Mouse (Mus musculus) urinary bladder, postnatal 10 days (tissue): Measurements from ENCODE around the gene Myh9.
"Not testable (repeated sequence)": the region's sequence is repeated elsewhere in the genome, so short reads cannot be mapped to it uniquely, and the experiment has no call there.

ENCODE experiments used
- DNase-seq: peaks from one replicate; pipeline ENCODE4 v3.0.0; 2022; ENCODE audit warnings: low spot score

The Myh9 gene

DNA sequence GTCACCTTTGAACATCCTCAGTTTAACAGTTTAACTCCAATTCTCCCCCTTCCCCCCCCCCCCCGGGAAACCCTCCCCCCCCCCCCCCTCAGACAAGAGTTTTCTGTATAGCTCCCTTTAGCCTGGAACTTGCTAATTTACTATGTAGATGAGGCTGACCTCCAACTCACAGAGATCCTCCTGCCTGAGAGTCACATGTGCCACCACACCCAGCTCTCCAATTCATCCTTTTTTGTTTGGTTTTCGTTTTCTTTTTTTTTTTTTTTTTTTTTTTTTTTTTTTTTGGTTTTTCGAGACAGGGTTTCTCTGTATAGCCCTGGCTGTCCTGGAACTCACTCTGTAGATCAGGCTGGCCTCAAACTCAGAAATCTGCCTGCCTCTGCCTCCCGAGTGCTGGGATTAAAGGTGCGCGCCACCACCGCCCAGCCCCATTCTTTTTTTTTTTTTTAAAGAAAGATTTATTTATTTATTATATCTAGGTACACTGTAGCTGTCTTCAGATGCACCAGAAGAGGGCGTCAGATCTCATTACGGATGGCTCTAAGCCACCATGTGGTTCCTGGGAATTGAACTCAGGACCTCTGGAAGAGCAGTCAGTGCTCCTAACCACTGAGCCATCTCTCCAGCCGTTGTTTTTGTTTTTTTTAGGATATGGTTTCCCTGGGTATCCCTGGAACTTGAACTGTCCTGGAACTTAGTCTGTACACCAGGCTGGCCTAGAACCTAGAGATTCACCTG, 25.4 kb upstream of the Myh9 start:
- not testable (repeated sequence) for DNase-seq

DNA sequence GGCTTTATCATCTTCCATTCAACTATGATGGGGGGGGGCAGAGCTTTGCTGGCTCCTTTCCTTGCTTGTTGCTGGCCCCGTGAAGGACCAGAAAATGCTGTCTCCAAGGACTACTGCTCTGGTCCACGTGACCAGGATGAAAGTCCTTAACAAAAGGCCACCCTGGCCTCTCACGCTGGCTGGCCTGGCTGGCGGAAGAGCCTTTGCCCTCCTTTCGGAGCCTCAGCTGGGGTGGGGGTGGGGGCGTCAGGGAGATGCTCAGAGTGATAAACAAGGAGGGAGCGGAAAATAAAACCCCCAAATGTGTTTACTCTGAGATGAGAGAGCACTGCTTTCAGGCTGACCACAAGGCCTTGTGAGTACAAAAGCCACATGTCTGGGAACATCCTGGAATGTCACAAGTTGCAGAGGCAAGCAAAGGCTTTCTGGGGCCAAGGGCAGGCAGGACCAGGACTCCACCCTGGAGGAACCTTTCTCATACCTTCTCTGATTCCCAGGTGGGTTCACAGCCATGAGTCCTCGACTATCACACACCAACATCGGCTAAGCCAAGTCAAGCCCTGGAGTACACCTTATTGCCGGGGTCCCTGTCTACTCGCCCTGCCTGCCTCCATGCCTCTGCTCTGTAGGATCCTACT, 24.7 kb upstream of the Myh9 start:
- no peak for DNase-seq

DNA sequence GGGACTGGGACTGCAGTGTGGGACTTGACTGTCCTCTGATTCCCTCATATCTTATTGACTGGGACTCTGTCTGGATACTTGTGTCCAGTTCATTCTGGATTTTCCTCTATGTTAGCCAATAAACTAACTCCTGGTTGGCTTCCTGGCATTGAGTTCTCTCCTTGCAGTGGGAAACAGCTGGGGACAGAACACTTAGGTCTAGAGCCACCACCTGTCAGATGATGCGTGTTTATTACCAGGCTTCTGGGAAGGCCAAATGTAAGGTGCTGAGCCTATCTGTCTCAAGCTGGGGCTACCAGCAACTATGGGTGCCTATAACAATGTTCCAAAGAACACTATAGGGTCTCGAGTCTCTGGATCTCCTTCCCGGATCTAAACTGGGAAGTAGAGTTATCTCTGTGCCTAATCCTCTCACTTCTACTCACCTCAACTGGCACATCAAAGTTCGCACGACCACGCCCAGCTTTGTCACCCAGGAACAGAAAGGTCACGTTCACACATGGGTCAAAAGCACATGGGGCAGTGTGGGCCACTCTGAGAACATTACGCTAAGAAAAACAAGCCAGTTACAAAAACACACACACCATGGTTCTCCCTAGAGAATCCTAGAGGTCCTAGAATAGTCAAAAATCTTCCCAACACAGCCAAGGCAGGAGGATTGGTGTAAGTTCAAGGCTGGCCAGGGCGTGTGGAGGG, 22.2 kb upstream of the Myh9 start:
- DNase-seq: no peak

DNA sequence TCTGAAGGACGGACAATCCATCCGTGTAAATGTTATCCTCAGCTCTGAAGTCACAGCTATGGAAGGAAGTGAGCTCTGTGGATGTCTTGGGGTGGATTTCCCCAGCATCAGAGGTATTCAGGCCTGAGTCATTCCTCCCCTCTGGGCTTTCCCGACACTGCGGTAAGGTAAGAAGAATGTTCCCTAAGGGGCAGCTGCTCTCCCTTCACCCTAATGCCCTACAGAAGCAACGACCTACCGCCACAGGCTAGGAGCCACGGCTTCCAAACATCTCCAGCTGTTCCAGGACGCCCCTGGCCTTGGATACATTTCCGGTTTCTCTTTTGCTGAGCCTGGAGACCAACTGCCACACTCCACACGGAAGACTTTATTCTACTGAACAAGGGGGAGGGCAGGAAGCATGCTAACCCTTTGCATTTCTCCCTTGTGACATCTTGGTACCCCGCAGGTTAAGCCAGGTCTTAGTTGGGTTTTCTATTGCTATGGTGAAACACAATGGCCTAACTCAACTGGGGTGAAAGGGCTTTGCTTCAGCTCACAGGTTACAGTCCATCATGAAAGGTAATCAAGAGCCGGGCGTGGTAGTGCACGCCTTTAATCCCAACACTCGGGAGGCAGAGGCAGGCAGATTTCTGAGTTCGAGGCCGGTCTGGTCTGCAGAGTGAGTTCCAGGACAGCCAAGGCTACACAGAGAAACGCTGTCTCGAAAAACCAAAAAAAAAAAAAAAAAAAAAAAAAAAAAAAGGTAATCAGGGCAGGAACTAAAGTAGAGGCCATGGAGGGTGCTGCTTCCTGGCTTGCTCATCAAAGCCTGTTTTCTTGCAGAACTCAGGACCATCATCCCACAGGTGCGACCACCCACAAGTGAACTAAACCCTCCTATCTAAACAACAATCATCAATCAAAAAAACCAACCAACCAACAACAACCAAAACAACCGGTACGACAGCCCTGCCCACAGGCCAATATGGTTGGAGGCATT, 21.3 kb upstream of the Myh9 start:
- DNase-seq: no peak

DNA sequence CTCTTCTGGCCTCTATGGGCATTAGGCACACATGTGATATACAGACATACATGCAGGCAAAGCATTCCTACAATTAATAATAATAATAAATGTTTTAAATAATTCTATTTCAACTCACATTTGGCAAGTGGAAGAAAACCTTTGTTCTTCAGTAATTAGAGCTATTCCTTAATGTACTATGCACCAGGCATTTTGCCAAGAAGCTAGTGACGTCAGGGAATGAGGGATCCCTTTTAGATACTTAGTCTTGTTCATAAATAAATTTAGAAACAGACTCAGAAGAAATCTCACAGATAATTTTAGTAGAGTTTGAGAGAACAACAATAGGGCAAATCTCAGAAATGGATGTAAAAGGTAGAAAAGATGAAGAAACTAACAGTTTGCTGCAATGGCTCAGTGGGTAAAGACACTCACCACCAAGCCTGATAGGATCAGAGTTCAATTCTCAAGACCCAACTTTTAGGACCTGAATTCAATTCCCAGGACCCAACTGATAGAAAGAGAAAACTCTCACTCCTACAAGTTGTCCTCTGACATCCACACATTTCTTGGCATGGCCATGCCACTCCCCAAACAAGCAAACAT, 18.2 kb upstream of the Myh9 start:
- no peak for DNase-seq

DNA sequence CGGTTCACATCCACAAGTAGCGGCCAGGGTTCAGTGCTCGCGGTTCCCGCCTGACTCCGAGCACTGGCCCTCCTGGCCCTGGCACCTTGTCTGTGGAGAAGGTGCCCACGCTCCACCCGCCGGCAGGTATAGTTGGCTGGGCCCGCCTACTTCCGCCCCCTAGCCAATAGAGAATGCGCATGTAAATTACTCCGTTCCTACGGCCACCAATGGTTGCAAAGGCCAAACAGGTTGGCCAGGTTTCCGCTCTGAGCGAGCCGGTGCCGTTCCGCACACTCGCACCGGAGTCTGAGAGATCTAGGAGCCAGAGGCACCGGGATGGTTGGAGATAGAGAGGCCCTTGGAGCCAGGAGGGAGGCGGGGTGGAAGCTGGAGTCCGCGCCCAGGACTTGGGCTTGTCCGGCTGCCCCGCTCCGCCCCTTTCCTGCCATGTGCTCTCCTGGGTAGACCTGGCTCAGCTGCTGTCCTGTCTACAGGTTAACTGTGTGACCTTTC, 15.7 kb upstream of the Myh9 start:
- DNase-seq: peak; percentile 49

DNA sequence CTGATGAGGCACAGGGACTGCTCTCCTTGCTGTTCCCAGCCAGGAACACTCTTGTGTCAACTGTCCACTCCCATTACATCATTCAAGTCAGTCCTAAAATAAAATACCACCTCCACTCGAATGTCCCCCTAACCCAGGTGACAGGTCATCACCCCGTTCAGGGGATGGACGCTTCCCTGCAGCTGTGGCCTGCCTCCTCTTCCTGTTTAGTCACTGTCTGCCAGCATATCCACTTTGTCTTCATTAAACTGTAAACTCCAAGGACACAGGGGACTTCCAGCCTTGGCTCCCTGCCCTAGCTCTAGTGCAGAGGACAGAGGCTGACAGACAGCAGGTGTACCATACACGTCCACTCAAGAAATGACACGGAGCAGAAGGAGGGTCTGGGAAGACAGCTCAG, 14.6 kb upstream of the Myh9 start:
- DNase-seq: no peak

DNA sequence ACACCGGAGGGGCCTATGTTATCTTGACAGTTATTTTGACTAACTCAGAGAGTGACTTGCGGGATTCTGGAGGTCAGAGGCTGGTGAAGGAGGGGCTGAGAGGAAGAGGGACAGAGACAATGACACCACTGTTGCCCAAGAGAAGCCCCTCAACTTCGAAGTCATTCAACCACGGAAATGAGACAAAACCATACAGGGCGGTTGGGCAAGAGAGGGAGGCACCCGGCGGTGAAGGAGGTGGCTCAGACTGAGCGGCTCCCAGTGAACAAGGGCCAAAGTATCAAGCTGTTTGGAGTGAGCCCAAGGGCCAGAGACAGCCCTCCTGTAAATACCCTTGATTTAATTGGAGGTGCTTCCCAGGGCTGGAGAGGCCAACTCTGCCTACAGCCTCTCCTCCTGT, 13.3 kb upstream of the Myh9 start:
- no peak for DNase-seq

DNA sequence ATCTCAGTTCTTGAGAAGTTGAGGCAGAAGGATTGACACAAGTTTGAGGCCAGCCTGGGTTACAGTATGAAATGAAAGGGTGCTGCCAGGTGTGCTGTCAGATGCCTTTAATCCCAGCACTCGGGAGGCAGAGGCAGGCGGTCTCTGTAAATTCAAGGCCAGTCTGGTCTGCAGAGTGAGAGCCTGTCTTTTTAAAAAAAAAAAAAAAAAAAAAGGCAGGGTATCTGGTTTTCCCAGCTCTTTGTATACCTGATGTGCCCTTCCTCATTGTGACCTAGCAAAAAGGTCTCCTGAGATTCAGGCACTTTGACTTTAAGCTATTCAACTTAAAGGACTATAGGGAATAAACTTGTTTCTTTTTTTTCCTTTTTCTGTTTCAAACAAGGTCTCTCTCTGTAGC, 10.0 kb upstream of the Myh9 start:
- no peak for DNase-seq

DNA sequence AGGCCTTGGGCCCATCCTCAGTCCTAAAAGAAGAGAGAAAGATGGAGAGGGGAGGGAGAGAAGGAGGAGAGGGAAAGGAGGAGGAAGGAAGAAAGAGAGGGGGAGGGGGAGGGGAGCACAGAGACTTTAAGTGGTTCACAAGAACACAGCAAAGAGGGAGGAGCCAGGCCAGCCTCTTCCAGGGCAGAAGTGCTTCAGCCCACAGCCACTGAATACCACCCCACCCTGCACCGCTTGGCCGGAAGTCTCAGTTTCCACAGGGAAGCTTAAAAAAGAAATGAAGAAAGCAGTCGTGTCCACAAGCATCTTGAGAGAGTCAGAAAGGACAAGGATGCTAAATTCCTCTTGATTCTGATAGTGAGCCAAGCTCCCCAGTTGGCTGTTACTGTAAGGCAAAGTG, 9.2 kb upstream of the Myh9 start:
- DNase-seq: no peak

DNA sequence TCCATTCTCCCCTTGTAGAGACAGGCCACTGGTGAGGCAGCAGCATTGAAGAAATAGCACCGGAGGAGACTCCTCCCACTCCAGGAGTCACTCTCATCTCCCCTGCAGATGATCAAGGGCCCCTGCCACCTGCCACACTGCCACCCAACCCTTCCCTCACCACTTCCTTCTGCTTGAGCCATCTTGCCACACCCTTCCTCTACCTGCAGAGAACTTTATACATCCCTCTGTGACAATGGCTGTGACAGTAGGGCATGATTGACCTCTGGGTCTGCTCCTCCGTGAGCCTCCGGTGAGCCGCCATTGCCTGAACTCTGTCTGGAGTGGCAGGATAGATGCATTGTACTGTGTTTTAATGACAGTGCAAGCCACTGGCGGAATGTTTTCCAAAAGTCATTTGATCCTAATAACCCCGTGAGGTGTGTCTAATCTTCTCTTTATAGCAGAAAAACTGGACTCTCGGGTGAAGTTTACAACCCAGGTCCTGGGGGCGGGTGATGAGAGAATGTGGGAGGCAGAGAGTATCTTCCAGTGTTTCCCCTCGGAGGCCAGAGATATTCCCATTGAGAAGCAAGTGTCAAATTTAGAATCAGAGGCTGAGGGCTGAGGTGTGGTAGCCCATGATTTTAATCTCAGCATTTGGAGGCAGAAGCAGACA, 7.7 kb upstream of the Myh9 start:
- DNase-seq: no peak

DNA sequence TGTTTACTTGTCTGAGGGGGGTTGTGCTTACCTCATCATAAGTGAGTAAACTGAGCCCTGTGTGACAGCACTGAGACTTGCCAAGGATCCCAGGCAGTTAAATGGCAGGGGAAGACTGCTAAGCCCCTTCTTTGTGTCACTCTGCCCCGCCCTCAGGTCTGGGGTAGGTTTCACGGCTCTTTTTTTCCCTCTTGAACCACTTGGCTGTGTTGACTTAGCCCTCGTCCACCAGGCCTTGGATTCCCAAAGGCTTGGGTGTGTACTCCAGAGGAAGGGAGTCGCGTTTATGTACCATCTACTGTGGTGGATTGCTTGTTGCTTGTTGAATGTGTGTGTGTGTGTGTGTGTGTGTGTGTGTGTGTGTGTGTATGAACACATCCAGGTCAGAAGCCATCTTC, 7.1 kb upstream of the Myh9 start:
- DNase-seq: no peak

DNA sequence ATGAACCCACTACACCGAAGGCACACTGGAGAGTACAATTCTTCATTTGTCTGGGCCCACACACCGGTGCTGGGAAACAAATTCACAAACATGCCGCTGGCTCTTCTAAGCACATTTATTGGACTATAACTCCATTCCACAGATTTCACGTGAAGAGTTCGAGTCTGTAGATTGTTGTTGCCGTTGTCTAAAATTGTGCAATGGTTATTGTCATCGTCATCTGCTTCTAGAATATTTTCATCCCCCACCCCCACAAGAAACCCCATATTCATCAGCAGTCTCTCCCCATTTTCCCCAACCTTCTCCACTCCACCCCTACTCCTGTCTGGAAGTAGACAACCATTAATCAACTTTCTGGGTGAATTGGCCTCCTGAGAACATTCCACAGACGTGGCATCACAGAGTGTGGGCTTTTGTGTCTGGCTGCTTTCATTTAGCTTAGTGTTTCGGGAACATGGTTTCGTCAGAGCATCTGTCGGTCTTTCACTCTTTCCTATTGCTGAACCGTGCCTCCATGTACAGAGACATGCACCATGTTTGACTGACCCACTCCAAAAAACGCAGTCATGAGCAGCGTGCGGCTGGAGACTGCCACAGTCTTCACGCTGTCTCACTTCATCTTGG, 6.6 kb upstream of the Myh9 start:
- DNase-seq: no peak

DNA sequence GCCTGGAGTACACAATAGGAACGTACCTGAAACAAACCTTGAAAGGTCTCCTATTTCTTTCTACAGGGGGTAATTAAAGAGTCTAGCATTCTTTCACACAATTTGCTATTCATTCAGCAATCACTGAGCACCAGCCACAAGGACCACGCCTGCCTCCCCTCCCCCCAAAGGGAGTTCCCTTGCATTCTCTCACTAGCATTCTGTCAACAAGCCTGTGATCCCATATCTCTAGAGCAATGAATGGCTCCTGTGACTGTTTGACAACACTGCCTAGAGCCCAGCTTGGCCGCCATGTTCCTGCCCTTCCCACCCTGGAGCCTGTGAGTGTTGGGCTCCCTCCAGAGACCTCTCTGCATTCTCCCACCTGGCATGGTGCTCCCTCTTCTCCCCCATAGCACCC, 5.9 kb upstream of the Myh9 start:
- DNase-seq: no peak

DNA sequence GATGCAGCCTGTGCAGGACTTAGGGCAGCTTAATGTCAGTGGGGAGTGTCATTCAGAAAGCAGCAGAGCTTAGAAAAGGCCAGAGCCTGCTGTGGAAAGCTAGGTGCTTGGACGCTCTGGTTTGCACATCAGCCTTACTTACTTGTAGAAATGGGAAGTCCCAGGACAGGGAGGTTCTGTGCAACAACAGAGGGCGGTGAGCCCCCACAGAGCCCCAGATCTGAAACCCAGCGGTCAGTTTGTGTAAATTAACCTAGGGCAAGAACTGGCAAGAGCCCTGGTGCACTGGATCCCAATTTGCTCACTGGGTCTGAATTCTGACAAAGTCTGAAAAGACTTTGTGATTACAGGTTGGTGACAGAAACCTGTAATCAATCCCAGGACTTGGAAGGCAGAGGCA, 5.1 kb upstream of the Myh9 start:
- DNase-seq: no peak

DNA sequence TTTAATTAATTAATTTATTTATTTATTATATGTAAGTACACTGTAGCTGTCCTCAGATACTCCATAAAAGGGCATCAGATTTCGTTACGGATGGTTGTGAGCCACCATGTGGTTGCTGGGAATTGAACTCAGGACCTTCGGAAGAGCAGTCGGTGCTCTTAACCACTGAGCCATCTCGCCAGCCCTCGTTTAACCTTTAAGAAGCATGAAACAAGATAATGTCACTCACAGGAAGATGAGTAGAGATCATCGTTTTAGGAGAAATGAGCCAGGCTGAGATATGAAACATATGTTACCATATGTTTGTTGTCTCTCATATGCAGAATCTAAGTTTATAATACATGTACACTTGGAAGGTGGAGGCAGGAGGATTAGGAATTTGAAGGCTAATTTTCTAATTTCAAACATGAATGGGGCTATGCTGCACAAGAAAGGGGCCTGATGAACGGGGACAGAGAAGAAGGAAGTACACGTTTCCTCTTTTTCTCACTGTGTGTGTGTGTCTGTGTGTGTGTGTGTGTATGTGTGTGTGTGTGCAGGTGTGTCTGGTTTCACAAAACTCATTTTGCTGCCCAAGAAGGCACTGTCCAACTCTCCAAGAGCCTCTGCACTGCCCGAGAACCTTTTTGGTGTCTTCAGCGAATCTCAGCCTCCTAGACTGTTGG, 4.1 kb upstream of the Myh9 start:
- DNase-seq: not testable (repeated sequence)

DNA sequence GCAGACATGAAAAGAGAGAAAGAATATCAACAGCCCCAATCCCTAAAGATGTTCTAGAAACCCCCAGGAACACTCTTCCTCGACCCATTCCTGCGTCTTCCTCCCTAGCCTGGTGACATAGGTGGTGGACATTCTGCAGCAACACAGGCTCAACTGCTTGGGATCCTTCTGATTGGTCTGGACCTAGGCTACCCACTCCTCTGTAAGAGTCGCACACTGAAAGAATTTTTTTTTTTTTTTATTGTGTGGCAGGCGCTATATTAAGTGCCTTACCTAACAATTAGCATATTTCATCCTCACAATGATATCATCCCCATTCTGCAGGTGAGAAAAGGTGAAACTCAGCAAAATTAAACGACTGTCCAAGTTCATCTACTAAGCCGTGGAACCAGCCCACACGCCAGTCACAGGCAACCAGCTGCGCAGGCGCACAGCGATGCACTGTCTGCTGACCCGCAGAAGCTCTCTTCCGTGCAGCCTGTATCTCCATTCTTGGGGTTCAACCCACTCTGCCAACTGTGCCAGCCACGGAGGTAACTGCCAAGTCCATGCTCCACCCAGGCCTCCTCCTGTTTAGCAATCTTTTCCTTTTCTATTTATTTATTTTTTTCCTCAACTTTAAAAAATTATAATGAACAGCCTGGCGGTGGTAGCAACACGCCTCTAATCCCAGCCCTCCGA, 3.1 kb upstream of the Myh9 start:
- no peak for DNase-seq

DNA sequence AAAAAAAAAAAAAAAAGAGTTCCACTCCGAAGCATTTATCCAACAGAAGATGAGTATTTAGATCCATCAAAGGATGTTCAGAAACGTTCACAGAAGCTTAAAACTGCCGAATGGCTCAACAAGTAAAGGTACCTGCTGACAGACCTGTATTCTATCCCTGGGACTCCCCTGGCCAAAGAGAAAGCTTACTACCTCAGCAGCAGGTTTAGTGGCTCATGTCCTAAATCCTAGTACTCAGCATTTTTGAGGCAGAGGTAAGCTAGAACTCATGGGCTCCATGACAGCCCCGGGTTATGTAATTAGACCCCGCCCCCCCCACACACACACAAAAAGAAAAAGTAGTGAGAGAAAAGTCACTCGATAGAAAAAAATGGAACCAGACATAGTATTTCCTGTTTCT, 2.1 kb upstream of the Myh9 start:
- DNase-seq: no peak

DNA sequence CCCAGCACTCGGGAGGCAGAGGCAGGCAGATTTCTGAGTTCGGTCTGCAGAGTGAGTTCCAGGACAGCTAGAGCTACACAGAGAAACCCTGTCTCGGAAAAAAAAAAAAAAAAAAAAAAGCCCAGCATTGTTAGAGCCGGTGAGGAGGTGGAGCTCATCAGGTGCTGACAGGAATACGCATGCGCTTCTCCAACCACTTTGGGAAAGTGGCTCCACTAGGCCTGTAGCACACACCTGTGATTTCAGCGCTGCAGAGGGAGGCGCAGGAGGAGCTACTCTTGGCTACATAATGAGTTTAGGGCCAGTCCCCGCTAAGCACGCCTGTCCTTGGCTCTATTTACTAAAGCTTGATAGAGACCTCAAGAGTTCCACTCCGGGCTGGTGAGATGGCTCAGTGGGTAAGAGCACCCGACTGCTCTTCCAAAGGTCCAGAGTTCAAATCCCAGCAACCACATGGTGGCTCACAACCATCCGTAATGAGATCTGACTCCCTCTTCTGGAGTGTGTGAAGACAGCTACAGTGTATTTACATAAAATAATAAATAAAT, 1.6 kb upstream of the Myh9 start:
- not testable (repeated sequence) for DNase-seq
